Comparison of ENCODE assay signal across 9 mouse cellular contexts in the genomic region with DNA sequence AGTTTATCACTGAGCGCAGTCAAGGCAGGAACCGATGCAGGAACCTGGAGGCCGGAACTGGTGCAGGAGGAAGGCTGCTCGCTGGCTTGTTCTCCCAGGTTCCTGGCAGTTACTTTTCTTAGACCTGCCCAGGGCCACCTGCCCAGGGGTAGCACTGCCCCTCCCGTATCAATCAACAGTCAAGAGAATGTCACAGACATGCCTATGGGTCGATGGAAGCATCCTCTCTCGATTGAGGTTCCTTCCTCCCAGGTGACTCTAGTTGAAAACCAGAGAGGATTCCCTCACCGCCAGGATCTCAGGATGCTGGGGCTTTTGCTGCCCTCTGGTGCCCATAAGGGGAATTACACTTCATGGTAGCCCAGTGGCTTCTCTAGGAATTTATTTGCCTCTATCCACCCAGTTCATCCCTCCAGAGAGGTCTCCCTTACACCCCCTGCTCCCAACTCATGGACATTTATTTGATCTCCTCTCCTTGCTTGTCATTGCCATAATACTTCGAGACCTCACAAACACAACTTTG. TPM values are rescaled to one million over a fixed set of nuclear protein-coding genes. Genes with fewer than 3 reads are reported as not detected.
A peak's percentile ranks its signal among the peaks of the same experiment; 100 is the strongest.
DNase-seq lines count a peak whose midpoint lies in the region; ATAC-seq lines count a peak whose summit lies in the region.
"Had no signal": no experiment of that assay in that cellular context is flagged by ENCODE, and none has a peak within 500 bp of the region (broad histone marks: within the 10 kb centered on the region; RNA-seq: fewer than 3 reads in every experiment).

No protein-coding gene starts in this region.

- no peaks in the 10 kb centered on the region for H3K27me3 ChIP-seq in hindbrain, embryonic 11.5 days (ENCODE audit: control insufficient read depth, insufficient read depth, low read length)
- H3K27me3 ChIP-seq in midbrain, embryonic 14.5 days (ENCODE audit: control insufficient read depth, insufficient read depth, low read length), result no peaks in the 10 kb centered on the region
- H3K27me3 ChIP-seq: limb, embryonic 15.5 days had no signal

- no peak overlapping the region for H3K9ac ChIP-seq in hindbrain, embryonic 11.5 days (ENCODE audit: low read depth, low read length)
- H3K9ac ChIP-seq in midbrain, embryonic 14.5 days (replicated peaks; ENCODE audit: low read length), result no peak overlapping the region
- H3K9ac ChIP-seq: limb, embryonic 15.5 days had no signal

- no peak overlapping the region for H3K4me3 ChIP-seq in hindbrain, embryonic 11.5 days (ENCODE audit: low read depth, low read length)
- H3K4me3 ChIP-seq in midbrain, embryonic 14.5 days (replicated peaks; ENCODE audit: low read depth, low read length), result no peak overlapping the region
- H3K4me3 ChIP-seq: limb, embryonic 15.5 days had no signal

- H3K9me3 ChIP-seq in hindbrain, embryonic 11.5 days (ENCODE audit: control insufficient read depth, low read length), result no peaks in the 10 kb centered on the region
- no peaks in the 10 kb centered on the region for H3K9me3 ChIP-seq in midbrain, embryonic 14.5 days (ENCODE audit: control insufficient read depth, low read length)
- H3K9me3 ChIP-seq: limb, embryonic 15.5 days had no signal

- no peak overlapping the region for H3K27ac ChIP-seq in hindbrain, embryonic 11.5 days (ENCODE audit: low read depth, low read length)
- no peak overlapping the region for H3K27ac ChIP-seq in midbrain, embryonic 14.5 days (replicated peaks; ENCODE audit: low read depth, low read length)

- peak; percentile 71 to 91 for DNase-seq in adrenal gland, adult (ENCODE audit: inconsistent age in 2 of 2, low spot score in 1 of 2)
- DNase-seq in adrenal gland, adult 8-10 months, result no peak
- peak; percentile 58 for DNase-seq in c-Kit-negative CD71-positive TER-119-positive erythroid progenitor cells, embryonic 14.5 days (ENCODE audit: low read depth, low spot score)
- DNase-seq in hindbrain, embryonic 11.5 days (ENCODE audit: low spot score), result peak; percentile 84
- peak; percentile 70 to 79 for DNase-seq in left cerebral cortex, adult 18-20 months (ENCODE audit: low spot score in 2 of 2)
- DNase-seq in midbrain, embryonic 14.5 days, result peak; percentile 91
- peak; percentile 75 to 83 for DNase-seq in spleen, postnatal 10 days (ENCODE audit: low spot score in 2 of 2)

- no peaks in the 10 kb centered on the region for H3K36me3 ChIP-seq in hindbrain, embryonic 11.5 days (ENCODE audit: control insufficient read depth, insufficient read depth, low read length)
- H3K36me3 ChIP-seq in midbrain, embryonic 14.5 days (ENCODE audit: control insufficient read depth, insufficient read depth, low read length), result no peaks in the 10 kb centered on the region
- H3K36me3 ChIP-seq: limb, embryonic 15.5 days had no signal

- no peak overlapping the region for H3K4me2 ChIP-seq in hindbrain, embryonic 11.5 days (replicated peaks; ENCODE audit: low read depth, low read length)
- H3K4me2 ChIP-seq in midbrain, embryonic 14.5 days (ENCODE audit: low read length), result no peak overlapping the region
- H3K4me2 ChIP-seq: limb, embryonic 15.5 days had no signal

- no peaks in the 10 kb centered on the region for H3K4me1 ChIP-seq in hindbrain, embryonic 11.5 days (replicated peaks; ENCODE audit: control insufficient read depth, insufficient read depth, low read length)
- no peaks in the 10 kb centered on the region for H3K4me1 ChIP-seq in midbrain, embryonic 14.5 days (ENCODE audit: control insufficient read depth, insufficient read depth, low read length)

- ATAC-seq in erythroid progenitor cell, adult 5-6 weeks (replicated peaks; ENCODE audit: low FRiP score, poor library complexity, severe bottlenecking), result peak; percentile 63
- peak; percentile 10; the same call in 1 of the 2 replicates for ATAC-seq in hindbrain, embryonic 11.5 days (ENCODE audit: low FRiP score)
- ATAC-seq in midbrain, embryonic 14.5 days (ENCODE audit: low FRiP score, low TSS enrichment), result no peak

- 44% methylated on average over 9 of the region's 9 CpGs for WGBS in hindbrain, embryonic 11.5 days
- 42% methylated on average over 9 of the region's 9 CpGs for WGBS in midbrain, embryonic 14.5 days

RNA-seq across cellular contexts. Expression of a gene that starts 53.5 kb away (rescaled TPM):
- 10 to 100 TPM in 1 of 4 experiments, 1 to 10 TPM in 3; 6.5 to 13.4 (median 7.4) TPM for total RNA-seq in adrenal gland, adult 8-10 months (2022)
- total RNA-seq in erythroid progenitor cell, adult 5-6 weeks (2015; ENCODE audit: low replicate concordance), result 8.8 and 31.4 TPM in 2 replicates
- total RNA-seq in erythroid progenitor cell, adult 5-6 weeks (2017; ENCODE audit: low replicate concordance), result 19.9 and 33.4 TPM in 2 replicates
- polyA plus RNA-seq in hindbrain, embryonic 11.5 days (2014; fragmentation: Nextera tagmentation; extraction: Ambion mirVana), result 10.3 and 10.7 TPM in 2 replicates
- total RNA-seq in left cerebral cortex, adult 18-20 months (2021), result 10 to 100 TPM; 14.8 to 24.1 TPM
- 3.9 and 10.0 TPM in 2 replicates for polyA plus RNA-seq in midbrain, embryonic 14.5 days (2014; fragmentation: Nextera tagmentation; extraction: Ambion mirVana)
